22 mouse cellular contexts compared by ENCODE assay signal in the genomic region with DNA sequence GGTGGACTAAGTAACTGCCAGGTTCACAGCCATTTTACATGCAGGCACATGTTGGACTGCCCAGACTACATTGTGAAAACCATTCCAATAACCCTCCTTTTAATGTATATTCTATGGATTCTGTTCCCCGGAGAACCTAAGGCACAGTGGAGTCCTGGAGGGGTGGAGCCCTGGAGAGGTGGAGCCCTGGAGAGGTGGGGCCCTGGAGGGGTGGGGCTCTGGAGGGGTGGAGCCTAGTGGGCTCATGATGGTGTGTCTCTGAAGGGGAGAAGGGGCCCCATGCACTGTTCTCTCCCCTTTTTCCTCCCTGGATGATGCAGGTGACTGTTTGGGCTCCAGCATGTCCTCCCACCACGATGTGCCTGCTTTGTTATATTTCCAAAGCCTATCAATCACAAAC. TPM values are rescaled to one million over a fixed set of nuclear protein-coding genes. Genes with fewer than 3 reads are reported as not detected.
DNase-seq lines count a peak whose midpoint lies in the region; ATAC-seq and TF ChIP-seq lines count a peak whose summit lies in the region.
"Had no signal": no experiment of that assay in that cellular context is flagged by ENCODE, and none has a peak within 500 bp of the region (broad histone marks: within the 10 kb centered on the region; RNA-seq: fewer than 3 reads in every experiment).

No protein-coding gene starts in this region.

- no peaks in the 10 kb centered on the region for H3K4me1 ChIP-seq in forebrain, embryonic 11.5 days (replicated peaks; ENCODE audit: control insufficient read depth, insufficient read depth, low read length)
- H3K4me1 ChIP-seq in forebrain, embryonic 16.5 days (replicated peaks; ENCODE audit: control insufficient read depth, insufficient read depth, low read length) = peaks cover 6% of the 10 kb centered on the region
- peaks cover 4% of the 10 kb centered on the region; the same call in 1 of the 2 replicates for H3K4me1 ChIP-seq in G1E (ENCODE audit: insufficient read depth, low read depth, low read length)
- H3K4me1 ChIP-seq in liver, embryonic 16.5 days (ENCODE audit: control insufficient read depth, low read depth, low read length) = peaks cover 8% of the 10 kb centered on the region
- H3K4me1 ChIP-seq: forebrain, embryonic 13.5 days had no signal

- H3K4me3 ChIP-seq in forebrain, embryonic 11.5 days (ENCODE audit: low read depth, low read length) = no peak overlapping the region
- H3K4me3 ChIP-seq in forebrain, embryonic 16.5 days (replicated peaks; ENCODE audit: low read length) = no peak overlapping the region
- H3K4me3 ChIP-seq in G1E (ENCODE audit: low read depth, low read length) = no peak overlapping the region
- no peak overlapping the region for H3K4me3 ChIP-seq in liver, embryonic 16.5 days (ENCODE audit: low read depth, low read length)
- H3K4me3 ChIP-seq: forebrain, embryonic 13.5 days; heart, embryonic 12.5 days; kidney, embryonic 15.5 days; left cerebral cortex, adult 2 months; limb, embryonic 15.5 days; midbrain, embryonic 10.5 days had no signal

- no peak for ATAC-seq in forebrain, embryonic 11.5 days (replicated peaks; ENCODE audit: low FRiP score)
- ATAC-seq in forebrain, embryonic 16.5 days = no peak
- peak; percentile 18; the same call in 1 of the 2 replicates for ATAC-seq in G1E (ENCODE audit: extremely low read depth, insufficient number of reproducible peaks, low FRiP score, poor library complexity, severe bottlenecking)
- 0 out of 2 replicates have a peak, but pooled peaks have one; percentile 57 for ATAC-seq in erythroid progenitor cell, adult 5-6 weeks (replicated peaks; ENCODE audit: low FRiP score, poor library complexity, severe bottlenecking)
- peak; percentile 77 for ATAC-seq in liver, embryonic 16.5 days (ENCODE audit: low read depth)
- ATAC-seq: forebrain, embryonic 13.5 days; intestine, postnatal 0 days had no signal

- no peak for TF ChIP-seq CTCF in G1E (IDR thresholded peaks at IDR 0.05; ENCODE audit: low read depth, low read length)

- peak; percentile 34 for DNase-seq in forebrain, embryonic 11.5 days (ENCODE audit: low spot score)
- no peak for DNase-seq in G1E (ENCODE audit: low spot score)
- DNase-seq in layer of hippocampus, postnatal 10 days (ENCODE audit: low spot score in 2 of 2) = no peak
- no peak for DNase-seq in adrenal gland, postnatal 14 days
- DNase-seq: cerebellum, adult 18-20 months; cerebellum, postnatal 14 days; gastrocnemius, postnatal 14 days; heart, postnatal 14 days; kidney, postnatal 4 days; left cerebral cortex, postnatal 4 days; lung, postnatal 4 days; thymus, postnatal 25 days had no signal

- no peaks in the 10 kb centered on the region for H3K36me3 ChIP-seq in forebrain, embryonic 11.5 days (ENCODE audit: control insufficient read depth, insufficient read depth, low read length)
- H3K36me3 ChIP-seq in forebrain, embryonic 16.5 days (ENCODE audit: control insufficient read depth, insufficient read depth) = no peaks in the 10 kb centered on the region
- peaks cover 11% of the 10 kb centered on the region for H3K36me3 ChIP-seq in G1E (replicated peaks)
- H3K36me3 ChIP-seq in liver, embryonic 16.5 days (ENCODE audit: control insufficient read depth, insufficient read depth) = peaks cover 24% of the 10 kb centered on the region
- H3K36me3 ChIP-seq: midbrain, embryonic 10.5 days had no signal

- no peaks in the 10 kb centered on the region for H3K27me3 ChIP-seq in forebrain, embryonic 11.5 days (ENCODE audit: control insufficient read depth, insufficient read depth, low read length)
- no peaks in the 10 kb centered on the region for H3K27me3 ChIP-seq in forebrain, embryonic 16.5 days (replicated peaks; ENCODE audit: control insufficient read depth, insufficient read depth, low read length)
- no peaks in the 10 kb centered on the region for H3K27me3 ChIP-seq in G1E (ENCODE audit: insufficient read depth, low read length)
- H3K27me3 ChIP-seq in liver, embryonic 16.5 days (ENCODE audit: control insufficient read depth, insufficient read depth, low read depth, low read length) = no peaks in the 10 kb centered on the region
- H3K27me3 ChIP-seq: forebrain, embryonic 13.5 days; kidney, embryonic 15.5 days; limb, embryonic 15.5 days had no signal

- H3K27ac ChIP-seq in forebrain, embryonic 11.5 days (ENCODE audit: low read depth, low read length) = no peak overlapping the region
- no peak overlapping the region for H3K27ac ChIP-seq in forebrain, embryonic 16.5 days (ENCODE audit: low read length)
- no peak overlapping the region for H3K27ac ChIP-seq in liver, embryonic 16.5 days (ENCODE audit: low read length)
- H3K27ac ChIP-seq: forebrain, embryonic 13.5 days; kidney, embryonic 15.5 days; left cerebral cortex, adult 2 months; limb, embryonic 15.5 days; midbrain, embryonic 10.5 days had no signal

- no peaks in the 10 kb centered on the region for H3K9me3 ChIP-seq in forebrain, embryonic 11.5 days (ENCODE audit: control insufficient read depth, low read length)
- no peaks in the 10 kb centered on the region for H3K9me3 ChIP-seq in forebrain, embryonic 16.5 days (ENCODE audit: control insufficient read depth, low read length)
- peaks cover 4% of the 10 kb centered on the region for H3K9me3 ChIP-seq in G1E (replicated peaks)
- H3K9me3 ChIP-seq in liver, embryonic 16.5 days (replicated peaks; ENCODE audit: control insufficient read depth, low read length) = peaks cover 4% of the 10 kb centered on the region; the same call in 1 of the 2 replicates
- H3K9me3 ChIP-seq: forebrain, embryonic 13.5 days; midbrain, embryonic 10.5 days had no signal

- H3K4me2 ChIP-seq in forebrain, embryonic 11.5 days (ENCODE audit: low read depth, low read length, severe bottlenecking) = no peak overlapping the region
- H3K4me2 ChIP-seq in forebrain, embryonic 16.5 days (ENCODE audit: low read length) = no peak overlapping the region
- no peak overlapping the region for H3K4me2 ChIP-seq in liver, embryonic 16.5 days (ENCODE audit: low read depth, low read length)
- H3K4me2 ChIP-seq: forebrain, embryonic 13.5 days; heart, embryonic 12.5 days; kidney, embryonic 15.5 days; limb, embryonic 15.5 days had no signal

- H3K9ac ChIP-seq in forebrain, embryonic 11.5 days (ENCODE audit: low read length) = no peak overlapping the region
- no peak overlapping the region for H3K9ac ChIP-seq in forebrain, embryonic 16.5 days (replicated peaks; ENCODE audit: low read depth, low read length)
- no peak overlapping the region for H3K9ac ChIP-seq in liver, embryonic 16.5 days (ENCODE audit: low read depth, low read length)
- H3K9ac ChIP-seq: forebrain, embryonic 13.5 days; heart, embryonic 12.5 days; kidney, embryonic 15.5 days; limb, embryonic 15.5 days had no signal

- 79% methylated on average over 2 of the region's 2 CpGs for WGBS in forebrain, embryonic 11.5 days
- WGBS in forebrain, embryonic 16.5 days = 57% methylated on average over 2 of the region's 2 CpGs
- WGBS in liver, embryonic 16.5 days (ENCODE audit: insufficient replicate concordance) = 60% methylated on average over 2 of the region's 2 CpGs

RNA-seq across cellular contexts. Expression of a gene that starts 24.2 kb away (rescaled TPM):
- polyA plus RNA-seq in forebrain, embryonic 11.5 days (2014; fragmentation: Nextera tagmentation; extraction: Ambion mirVana) = 2.8 and 4.4 TPM in 2 replicates
- 3.1 and 3.6 TPM in 2 replicates for polyA plus RNA-seq in forebrain, embryonic 16.5 days (2015; fragmentation: Nextera tagmentation; extraction: Ambion mirVana)
- 3.5 and 6.8 TPM in 2 replicates for total RNA-seq in G1E (2014; fragmentation: Nextera tagmentation)
- 3.5 and 4.7 TPM in 2 replicates for total RNA-seq in G1E (2017)
- 1.1 and 1.6 TPM in 2 replicates for polyA plus RNA-seq in G1E (2012)
- 6.1 and 16.3 TPM in 2 replicates for total RNA-seq in erythroid progenitor cell, adult 5-6 weeks (2015; ENCODE audit: low replicate concordance)
- total RNA-seq in erythroid progenitor cell, adult 5-6 weeks (2017; ENCODE audit: low replicate concordance) = 9.1 and 16.4 TPM in 2 replicates
- polyA plus RNA-seq in liver, embryonic 16.5 days (2015; fragmentation: Nextera tagmentation; extraction: Ambion mirVana) = 4.9 and 5.3 TPM in 2 replicates
- 1 to 10 TPM; 3.1 to 3.3 TPM for total RNA-seq in layer of hippocampus, postnatal 10 days (2021)
- 6.9 and 13.4 TPM in 2 replicates for total RNA-seq in adrenal gland, postnatal 14 days (2021)

Comparison
In these comparisons a context has a peak if more than half of its experiments do, and no peak if none do; other contexts are left out.
1. ATAC-seq: peak in G1E (single experiment), erythroid progenitor cell, adult 5-6 weeks (single experiment) and liver, embryonic 16.5 days (single experiment); none in forebrain, embryonic 11.5 days (single experiment) and forebrain, embryonic 16.5 days (single experiment).